Mouse (Mus musculus): Measurements from ENCODE around the gene Kcnq2. TPM values are rescaled to one million over a fixed set of nuclear protein-coding genes. Genes with fewer than 3 reads are reported as not detected.

The Kcnq2 gene
- polyA plus RNA-seq (2015; fragmentation: Illumina TruSeq; extraction: RNeasy Lipid Tissue Mini Kit (QIAGEN cat#74804); ENCODE audit: low read depth, low replicate concordance): 159 TPM

GRCm38 (mm10) chr2:181134591-181135445 is at the start of gene Kcnq2:
Gene Kcnq2 (minus strand): TSS chr2:181135300.

GRCm38 (mm10) chr2:181156248-181157121 is 21.4 kb upstream of the Kcnq2 start, which contains the start of gene Eef1a2:
Gene Eef1a2 (minus strand): TSS chr2:181157014.

GRCm38 (mm10) chr2:181043437-181043836 is 91.7 kb downstream of the Kcnq2 start, which contains the start of gene Chrna4:
Gene Chrna4 (minus strand): TSS chr2:181043546.

Other genes with a start within 250 kb of the Kcnq2 start
- gene Ythdf1, start 214.4 kb downstream of the Kcnq2 start, polyA plus RNA-seq (2015; fragmentation: Illumina TruSeq; extraction: RNeasy Lipid Tissue Mini Kit (QIAGEN cat#74804); ENCODE audit: low read depth, low replicate concordance): 58.1 TPM
- not detected for gene Birc7, start 206.3 kb downstream of the Kcnq2 start, polyA plus RNA-seq (2015; fragmentation: Illumina TruSeq; extraction: RNeasy Lipid Tissue Mini Kit (QIAGEN cat#74804); ENCODE audit: low read depth, low replicate concordance)
- 94.2 TPM for gene Nkain4, start 180.6 kb downstream of the Kcnq2 start, polyA plus RNA-seq (2015; fragmentation: Illumina TruSeq; extraction: RNeasy Lipid Tissue Mini Kit (QIAGEN cat#74804); ENCODE audit: low read depth, low replicate concordance)
- 115 TPM for gene Arfgap1, start 168.1 kb downstream of the Kcnq2 start, polyA plus RNA-seq (2015; fragmentation: Illumina TruSeq; extraction: RNeasy Lipid Tissue Mini Kit (QIAGEN cat#74804); ENCODE audit: low read depth, low replicate concordance)
- gene Col20a1, start 148.8 kb downstream of the Kcnq2 start, polyA plus RNA-seq (2015; fragmentation: Illumina TruSeq; extraction: RNeasy Lipid Tissue Mini Kit (QIAGEN cat#74804); ENCODE audit: low read depth, low replicate concordance): 1.4 TPM
- 25.3 TPM for gene Chrna4, start 91.8 kb downstream of the Kcnq2 start, polyA plus RNA-seq (2015; fragmentation: Illumina TruSeq; extraction: RNeasy Lipid Tissue Mini Kit (QIAGEN cat#74804); ENCODE audit: low read depth, low replicate concordance)
- 910 TPM for gene Eef1a2, start 21.7 kb upstream of the Kcnq2 start, polyA plus RNA-seq (2015; fragmentation: Illumina TruSeq; extraction: RNeasy Lipid Tissue Mini Kit (QIAGEN cat#74804); ENCODE audit: low read depth, low replicate concordance)
- gene Ppdpf, start 51.9 kb upstream of the Kcnq2 start, polyA plus RNA-seq (2015; fragmentation: Illumina TruSeq; extraction: RNeasy Lipid Tissue Mini Kit (QIAGEN cat#74804); ENCODE audit: low read depth, low replicate concordance): 118 TPM
- gene Ptk6, start 67.5 kb upstream of the Kcnq2 start, polyA plus RNA-seq (2015; fragmentation: Illumina TruSeq; extraction: RNeasy Lipid Tissue Mini Kit (QIAGEN cat#74804); ENCODE audit: low read depth, low replicate concordance): not detected
- gene Srms, start 77.9 kb upstream of the Kcnq2 start, polyA plus RNA-seq (2015; fragmentation: Illumina TruSeq; extraction: RNeasy Lipid Tissue Mini Kit (QIAGEN cat#74804); ENCODE audit: low read depth, low replicate concordance): 0.28 TPM
- gene Fndc11, start 84.7 kb upstream of the Kcnq2 start, polyA plus RNA-seq (2015; fragmentation: Illumina TruSeq; extraction: RNeasy Lipid Tissue Mini Kit (QIAGEN cat#74804); ENCODE audit: low read depth, low replicate concordance): not detected
- gene Helz2, start 106.7 kb upstream of the Kcnq2 start, polyA plus RNA-seq (2015; fragmentation: Illumina TruSeq; extraction: RNeasy Lipid Tissue Mini Kit (QIAGEN cat#74804); ENCODE audit: low read depth, low replicate concordance): 1.9 TPM
- gene Gmeb2, start 152.7 kb upstream of the Kcnq2 start, polyA plus RNA-seq (2015; fragmentation: Illumina TruSeq; extraction: RNeasy Lipid Tissue Mini Kit (QIAGEN cat#74804); ENCODE audit: low read depth, low replicate concordance): 19.4 TPM
- 1,118 TPM for gene Stmn3, start 179.2 kb upstream of the Kcnq2 start, polyA plus RNA-seq (2015; fragmentation: Illumina TruSeq; extraction: RNeasy Lipid Tissue Mini Kit (QIAGEN cat#74804); ENCODE audit: low read depth, low replicate concordance)
- gene Rtel1, start 184.4 kb upstream of the Kcnq2 start, polyA plus RNA-seq (2015; fragmentation: Illumina TruSeq; extraction: RNeasy Lipid Tissue Mini Kit (QIAGEN cat#74804); ENCODE audit: low read depth, low replicate concordance): 26.0 TPM
- 52.2 TPM for gene Zgpat, start 229.6 kb upstream of the Kcnq2 start, polyA plus RNA-seq (2015; fragmentation: Illumina TruSeq; extraction: RNeasy Lipid Tissue Mini Kit (QIAGEN cat#74804); ENCODE audit: low read depth, low replicate concordance)
- 65.1 TPM for gene Arfrp1, start 230.1 kb upstream of the Kcnq2 start, polyA plus RNA-seq (2015; fragmentation: Illumina TruSeq; extraction: RNeasy Lipid Tissue Mini Kit (QIAGEN cat#74804); ENCODE audit: low read depth, low replicate concordance)
- gene Lime1, start 244.8 kb upstream of the Kcnq2 start, polyA plus RNA-seq (2015; fragmentation: Illumina TruSeq; extraction: RNeasy Lipid Tissue Mini Kit (QIAGEN cat#74804); ENCODE audit: low read depth, low replicate concordance): 31.4 TPM

All from brain, adult 10 weeks (tissue).